Mouse (Mus musculus) brain, adult 10 weeks (tissue): ENCODE measurements around the gene Gm20867. TPM values are rescaled to one million over a fixed set of nuclear protein-coding genes. Genes with fewer than 3 reads are reported as not detected.

Experiments used
- polyA plus RNA-seq: library from polyadenylated mRNA; stranded (reverse); fragments of 350-450 nt; fragmentation: Illumina TruSeq; extraction: RNeasy Lipid Tissue Mini Kit (QIAGEN cat#74804); gene quantifications from one replicate; pipeline ENCODE4 v1.2.3, GENCODE M21; 2015; ENCODE audit warnings: low read depth, low replicate concordance

The Gm20867 gene
- not detected for polyA plus RNA-seq

GRCm38 (mm10) chrY:77963104-77963503 is at the start of gene Gm20867:
Gm20867 (minus strand) TSS chrY:77963204.

Other genes with a start within 250 kb of the Gm20867 start
- gene Gm29564, start 249.8 kb upstream of the Gm20867 start, polyA plus RNA-seq = not detected